Mouse (Mus musculus): ENCODE data around the gene Rc3h1. TPM values are rescaled to one million over a fixed set of nuclear protein-coding genes. Genes with fewer than 3 reads are reported as not detected.

The Rc3h1 gene
- polyA plus RNA-seq, 1 experiment from 2014 or later: 2.6 TPM

DNA sequence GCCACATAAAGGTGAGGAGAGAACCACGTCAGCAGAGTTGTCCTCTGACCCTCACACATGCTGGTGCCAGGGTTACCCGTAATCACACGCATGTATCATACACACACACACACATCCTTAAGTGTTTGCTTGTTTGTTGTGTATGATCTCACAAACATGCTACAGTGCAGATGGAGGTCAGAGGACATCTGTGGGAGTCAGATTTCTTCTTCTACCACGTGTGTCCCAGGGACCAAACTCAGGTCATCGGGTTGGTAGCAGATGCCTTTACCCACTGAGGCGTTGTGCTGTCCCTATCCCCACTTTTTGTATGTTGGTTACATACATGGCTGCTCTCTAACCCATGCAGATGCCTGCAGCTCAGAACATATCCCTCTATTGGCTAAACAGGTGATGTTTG lies 79.3 kb downstream of the Rc3h1 start:
- TF ChIP-seq EP300 (IDR thresholded peaks at IDR 0.05; ENCODE audit: low read depth) (no peak), CTCF (IDR thresholded peaks at IDR 0.05; ENCODE audit: low read depth) (no peak)

GRCm38 (mm10) chr1:160986881-160987635 lies 80.8 kb downstream of the Rc3h1 start:
- Histone ChIP-seq H3K36me3 (replicated peaks; ENCODE audit: insufficient read depth, low read length) (peaks cover 6% of the 10 kb centered on the region; the same call in 1 of the 2 replicates), H3K27ac (ENCODE audit: low read depth) (peak overlapping the region; percentile 94), H3K4me3 (ENCODE audit: low read depth, low read length) (peak overlapping the region; percentile 46), H3K9ac (replicated peaks) (peak overlapping the region; percentile 62), H3K4me1 (ENCODE audit: insufficient read depth) (peaks cover 9% of the 10 kb centered on the region), H3K9me3 (ENCODE audit: low read length) (no peaks in the 10 kb centered on the region), H3K27me3 (ENCODE audit: insufficient read depth, low read length) (no peaks in the 10 kb centered on the region), H3K4me2 (ENCODE audit: low read depth, low read length) (peak overlapping the region; percentile 64)
- peak; percentile 71 for DNase-seq
- TF ChIP-seq EP300 (IDR thresholded peaks at IDR 0.05; ENCODE audit: low read depth) (peak; percentile 73), CTCF (IDR thresholded peaks at IDR 0.05; ENCODE audit: low read depth) (no peak)
- ATAC-seq: peak; percentile 92
- 63% methylated on average over 17 of the region's 17 CpGs for WGBS (ENCODE audit: insufficient replicate concordance)

More for the DNA sequence above, 79.3 kb downstream of the Rc3h1 start:
- no peak overlapping the region for H3K4me2 ChIP-seq (ENCODE audit: low read depth, low read length)
- H3K36me3 ChIP-seq (replicated peaks; ENCODE audit: insufficient read depth, low read length): no peaks in the 10 kb centered on the region
- 83% methylated on average over 6 of the region's 6 CpGs for WGBS (ENCODE audit: insufficient replicate concordance)
- no peak overlapping the region for H3K9ac ChIP-seq (replicated peaks)
- no peak overlapping the region for H3K4me3 ChIP-seq (ENCODE audit: low read depth, low read length)
- no peak for ATAC-seq
- no peak for DNase-seq
- H3K27me3 ChIP-seq (ENCODE audit: insufficient read depth, low read length): no peaks in the 10 kb centered on the region
- peak overlapping the region; percentile 94; the same call in 1 of the 2 replicates for H3K27ac ChIP-seq (ENCODE audit: low read depth)
- peaks cover 9% of the 10 kb centered on the region; the same call in 1 of the 2 replicates for H3K4me1 ChIP-seq (ENCODE audit: insufficient read depth)
- H3K9me3 ChIP-seq (ENCODE audit: low read length): no peaks in the 10 kb centered on the region

DNA sequence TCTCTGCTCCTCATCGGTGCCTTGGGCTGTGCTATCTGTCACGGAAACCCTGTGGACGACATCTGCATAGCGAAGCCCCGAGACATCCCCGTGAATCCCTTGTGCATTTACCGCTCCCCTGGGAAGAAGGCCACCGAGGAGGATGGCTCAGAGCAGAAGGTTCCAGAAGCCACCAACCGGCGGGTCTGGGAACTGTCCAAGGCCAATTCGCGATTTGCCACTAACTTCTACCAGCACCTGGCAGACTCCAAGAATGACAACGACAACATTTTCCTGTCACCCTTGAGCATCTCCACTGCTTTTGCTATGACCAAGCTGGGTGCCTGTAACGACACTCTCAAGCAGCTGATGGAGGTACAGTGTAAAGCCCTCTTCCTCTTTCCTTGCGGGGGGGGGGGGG lies 83.2 kb downstream of the Rc3h1 start:
- TF ChIP-seq CTCF (IDR thresholded peaks at IDR 0.05; ENCODE audit: low read depth) (no peak), EP300 (IDR thresholded peaks at IDR 0.05; ENCODE audit: low read depth) (no peak)
- no peaks in the 10 kb centered on the region for H3K9me3 ChIP-seq (ENCODE audit: low read length)
- 71% methylated on average over 14 of the region's 15 CpGs for WGBS (ENCODE audit: insufficient replicate concordance)
- no peaks in the 10 kb centered on the region for H3K27me3 ChIP-seq (ENCODE audit: insufficient read depth, low read length)
- ATAC-seq (no peak), DNase-seq (peak; percentile 37)
- peak overlapping the region; percentile 62 for H3K9ac ChIP-seq (replicated peaks)
- peak overlapping the region; percentile 64 for H3K4me2 ChIP-seq (ENCODE audit: low read depth, low read length)
- H3K4me3 ChIP-seq (ENCODE audit: low read depth, low read length): peak overlapping the region; percentile 46
- no peak overlapping the region for H3K27ac ChIP-seq (ENCODE audit: low read depth)
- H3K36me3 ChIP-seq (replicated peaks; ENCODE audit: insufficient read depth, low read length): peaks cover 17% of the 10 kb centered on the region
- peaks cover 3% of the 10 kb centered on the region; the same call in 1 of the 2 replicates for H3K4me1 ChIP-seq (ENCODE audit: insufficient read depth)

DNA sequence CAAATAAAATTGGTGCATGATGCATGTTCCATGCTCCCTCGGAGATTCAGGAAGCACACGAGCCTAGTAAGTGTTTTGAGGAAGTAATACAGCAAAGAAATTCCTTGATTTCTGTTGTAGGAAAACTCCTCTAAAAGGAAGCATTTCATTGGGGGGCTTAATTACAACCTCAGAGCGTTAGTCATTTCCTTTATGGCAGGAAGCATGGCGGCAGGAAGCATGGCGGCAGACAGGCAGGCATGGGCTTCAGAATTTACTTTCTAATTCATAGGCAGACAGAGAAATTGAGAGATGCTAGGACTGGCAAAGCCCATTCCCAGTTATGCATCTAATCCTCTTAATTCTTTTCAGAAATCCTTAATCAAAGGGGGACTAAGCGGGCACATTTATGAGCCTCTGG lies 87.6 kb downstream of the Rc3h1 start:
- Histone ChIP-seq H3K27ac (ENCODE audit: low read depth) (no peak overlapping the region), H3K36me3 (replicated peaks; ENCODE audit: insufficient read depth, low read length) (peaks cover 27% of the 10 kb centered on the region), H3K4me3 (ENCODE audit: low read depth, low read length) (no peak overlapping the region), H3K9me3 (ENCODE audit: low read length) (no peaks in the 10 kb centered on the region), H3K4me2 (ENCODE audit: low read depth, low read length) (no peak overlapping the region), H3K9ac (replicated peaks) (no peak overlapping the region), H3K27me3 (ENCODE audit: insufficient read depth, low read length) (no peaks in the 10 kb centered on the region), H3K4me1 (ENCODE audit: insufficient read depth) (no peaks in the 10 kb centered on the region; the same call in 1 of the 2 replicates)
- ATAC-seq: no peak
- no peak for DNase-seq
- TF ChIP-seq EP300 (IDR thresholded peaks at IDR 0.05; ENCODE audit: low read depth) (no peak), CTCF (IDR thresholded peaks at IDR 0.05; ENCODE audit: low read depth) (no peak)
- 66% methylated on average over 6 of the region's 6 CpGs for WGBS (ENCODE audit: insufficient replicate concordance)

DNA sequence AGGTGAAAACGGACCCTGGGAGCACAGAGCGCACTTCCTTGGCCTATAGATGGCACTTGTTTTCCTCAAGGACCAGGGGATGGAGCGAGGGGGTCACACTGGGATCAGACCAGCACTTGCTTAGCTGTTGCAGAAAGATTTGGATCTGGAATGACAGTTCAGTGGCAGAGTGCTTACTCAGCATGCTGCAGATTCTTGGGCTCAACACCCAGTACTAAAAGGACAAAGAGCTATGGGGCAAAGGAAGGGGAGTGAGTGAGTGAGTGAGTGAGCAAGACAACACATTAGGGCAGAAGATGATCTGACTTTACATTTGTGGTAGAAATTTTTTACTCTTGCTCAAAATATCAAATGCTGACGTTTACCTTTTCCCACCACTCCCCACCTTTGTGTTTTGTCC lies 98.7 kb downstream of the Rc3h1 start:
- ATAC-seq (no peak), DNase-seq (no peak)
- Histone ChIP-seq H3K27ac (ENCODE audit: low read depth) (no peak overlapping the region), H3K36me3 (replicated peaks; ENCODE audit: insufficient read depth, low read length) (peaks cover 18% of the 10 kb centered on the region), H3K4me2 (ENCODE audit: low read depth, low read length) (no peak overlapping the region), H3K27me3 (ENCODE audit: insufficient read depth, low read length) (no peaks in the 10 kb centered on the region), H3K9me3 (ENCODE audit: low read length) (no peaks in the 10 kb centered on the region), H3K9ac (replicated peaks) (no peak overlapping the region), H3K4me3 (ENCODE audit: low read depth, low read length) (no peak overlapping the region), H3K4me1 (ENCODE audit: insufficient read depth) (no peaks in the 10 kb centered on the region)
- no peak for TF ChIP-seq EP300 (IDR thresholded peaks at IDR 0.05; ENCODE audit: low read depth)
- TF ChIP-seq CTCF (IDR thresholded peaks at IDR 0.05; ENCODE audit: low read depth): no peak
- WGBS (ENCODE audit: insufficient replicate concordance): 72% methylated on average over 4 of the region's 4 CpGs

DNA sequence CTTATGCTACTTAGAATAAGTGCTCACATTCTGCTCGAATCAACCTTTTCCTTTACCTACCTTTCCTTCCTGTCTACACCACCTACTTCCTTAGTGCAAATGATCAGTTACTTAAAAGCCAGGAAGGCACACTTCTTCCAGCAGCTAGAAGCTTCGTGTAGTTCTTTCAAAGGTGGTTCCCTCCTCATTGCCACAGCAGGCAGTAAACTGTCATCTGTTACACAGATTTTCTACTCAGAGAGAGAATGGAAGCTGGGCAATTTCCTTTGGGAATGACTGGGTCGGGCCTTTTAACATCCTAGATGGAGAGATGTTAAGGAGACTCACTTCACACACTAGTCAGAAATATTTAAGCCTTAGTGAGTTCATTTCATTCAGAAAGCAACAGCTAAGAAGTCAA lies 99.3 kb downstream of the Rc3h1 start:
- Histone ChIP-seq H3K36me3 (replicated peaks; ENCODE audit: insufficient read depth, low read length) (peaks cover 18% of the 10 kb centered on the region), H3K27me3 (ENCODE audit: insufficient read depth, low read length) (no peaks in the 10 kb centered on the region), H3K4me3 (ENCODE audit: low read depth, low read length) (no peak overlapping the region), H3K27ac (ENCODE audit: low read depth) (no peak overlapping the region), H3K9me3 (ENCODE audit: low read length) (no peaks in the 10 kb centered on the region), H3K9ac (replicated peaks) (no peak overlapping the region), H3K4me2 (ENCODE audit: low read depth, low read length) (no peak overlapping the region), H3K4me1 (ENCODE audit: insufficient read depth) (no peaks in the 10 kb centered on the region)
- WGBS (ENCODE audit: insufficient replicate concordance): 54% methylated on average over 3 of the region's 3 CpGs
- no peak for DNase-seq
- ATAC-seq: no peak
- TF ChIP-seq EP300 (IDR thresholded peaks at IDR 0.05; ENCODE audit: low read depth) (no peak), CTCF (IDR thresholded peaks at IDR 0.05; ENCODE audit: low read depth) (no peak)
